Mouse (Mus musculus) hindbrain, embryonic 16.5 days (tissue): ENCODE measurements around the gene Hist3h2a. TPM values are rescaled to one million over a fixed set of nuclear protein-coding genes. Genes with fewer than 3 reads are reported as not detected.

Experiments used
- ATAC-seq: fragments of 200-750 bp; cut with Nextera tagmentation; 2 replicates; pipeline ENCODE4 v1.8.0; 2017; ENCODE audit warnings: moderate TSS enrichment, moderate library complexity
- H3K27ac ChIP-seq: fragments of 300-500 bp; sonication (generic); 2 replicates; pipeline ENCODE4 v1.5.1; 2014; ENCODE audit warnings: low read depth, mild to moderate bottlenecking, control low read depth, low read length, moderate library complexity
- H3K27me3 ChIP-seq: fragments of 300-500 bp; sonication (generic); replicated peaks from 2 replicates; pipeline ENCODE4 v1.6.1; 2014; ENCODE audit warnings: low read length; ENCODE audit not compliant: control insufficient read depth, insufficient read depth
- H3K36me3 ChIP-seq: fragments of 300-500 bp; sonication (generic); 2 replicates; pipeline ENCODE4 v1.6.1; 2014; ENCODE audit warnings: mild to moderate bottlenecking, low read length, moderate library complexity, mixed read lengths; ENCODE audit not compliant: control insufficient read depth, insufficient read depth
- H3K4me1 ChIP-seq: fragments of 300-500 bp; sonication (generic); 2 replicates; pipeline ENCODE4 v1.6.1; 2014; ENCODE audit warnings: low read depth, low read length; ENCODE audit not compliant: control insufficient read depth, insufficient read depth
- H3K4me2 ChIP-seq: fragments of 300-500 bp; sonication (generic); 2 replicates; pipeline ENCODE4 v1.6.1; 2014; ENCODE audit warnings: mild to moderate bottlenecking, low read length, control low read depth, moderate library complexity
- H3K4me3 ChIP-seq: fragments of 300-500 bp; sonication (generic); 2 replicates; pipeline ENCODE4 v1.5.1; 2014; ENCODE audit warnings: mild to moderate bottlenecking, low read length, control low read depth, moderate library complexity
- H3K9ac ChIP-seq: fragments of 300-500 bp; sonication (generic); 2 replicates; pipeline ENCODE4 v1.6.1; 2014; ENCODE audit warnings: low read depth, mild to moderate bottlenecking, control low read depth, low read length, moderate library complexity
- H3K9me3 ChIP-seq: fragments of 300-500 bp; sonication (generic); 2 replicates; pipeline ENCODE4 v1.6.1; 2014; ENCODE audit warnings: mild to moderate bottlenecking, low read length, moderate library complexity; ENCODE audit not compliant: control insufficient read depth
- WGBS: fragments of 180-500 bp; shearing (Covaris S2); extraction: QIAGEN DNeasy Blood & Tissue Kit; methylation state at CpG from one replicate; pipeline ENCODE4 v1.1.7; 2014; 5-methylcytosine and 5-hydroxymethylcytosine counted together
- polyA plus RNA-seq: library from polyadenylated mRNA; unstranded; fragments of >200 nt; fragmentation: Nextera tagmentation; extraction: Ambion mirVana; gene quantifications from 2 replicates; pipeline ENCODE4 v1.2.1, GENCODE M21; 2015

The Hist3h2a gene
- polyA plus RNA-seq, 1 experiment from 2014 or later: 89.6 TPM

DNA sequence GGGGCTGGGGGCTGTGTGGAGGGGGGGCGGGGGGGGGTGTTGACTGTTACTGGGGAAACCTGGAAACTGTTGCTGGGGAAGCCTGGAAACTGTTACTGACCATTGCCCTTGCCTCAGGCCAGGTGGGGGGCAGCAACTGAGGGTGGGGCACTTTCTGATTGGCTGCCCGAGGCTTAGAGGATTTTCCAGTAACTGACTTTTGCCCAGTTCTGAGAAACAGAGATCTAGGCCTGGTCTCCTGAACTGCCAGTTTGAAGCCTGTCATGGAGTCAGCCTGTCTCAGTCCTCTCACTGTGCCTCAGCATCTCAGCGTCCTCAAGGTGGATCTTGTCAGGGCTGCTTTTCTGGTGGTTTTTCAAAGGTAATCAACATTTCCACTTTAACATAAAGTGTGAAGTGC lies 19.9 kb downstream of the Hist3h2a start:
- Histone ChIP-seq H3K27ac (no peak overlapping the region), H3K9ac (no peak overlapping the region), H3K4me2 (no peak overlapping the region), H3K4me3 (no peak overlapping the region), H3K4me1 (peaks cover 23% of the 10 kb centered on the region), H3K27me3 (no peaks in the 10 kb centered on the region), H3K9me3 (no peaks in the 10 kb centered on the region), H3K36me3 (peaks cover 4% of the 10 kb centered on the region; the same call in 1 of the 2 replicates)
- 78% methylated on average over 3 of the region's 3 CpGs for WGBS
- no peak for ATAC-seq

DNA sequence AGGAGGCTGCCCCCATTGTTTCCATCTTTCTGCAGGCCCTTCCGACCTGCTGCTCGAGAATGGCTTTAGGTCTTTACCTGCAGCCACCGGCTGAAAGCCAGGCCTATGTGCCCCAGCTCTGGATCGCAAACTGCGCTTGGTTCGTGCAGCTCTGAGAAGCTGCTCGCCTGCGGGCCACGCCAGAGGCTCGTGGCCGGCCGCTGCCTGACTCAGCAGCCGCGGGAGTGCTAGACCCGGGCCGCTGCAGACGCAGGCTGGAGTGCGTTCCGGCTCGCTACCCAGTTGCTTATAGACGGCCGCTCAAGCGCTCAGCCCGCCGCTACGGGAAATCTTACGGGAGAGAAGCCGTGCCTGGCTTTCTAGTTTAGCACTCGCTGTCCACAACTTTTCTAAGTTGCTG lies 22.7 kb downstream of the Hist3h2a start:
- Histone ChIP-seq H3K9me3 (no peaks in the 10 kb centered on the region), H3K4me3 (peak overlapping the region; percentile 97), H3K9ac (peak overlapping the region; percentile 95), H3K36me3 (peaks cover 6% of the 10 kb centered on the region; the same call in 1 of the 2 replicates), H3K4me2 (peak overlapping the region; percentile 100), H3K4me1 (peaks cover 40% of the 10 kb centered on the region), H3K27ac (peak overlapping the region; percentile 75), H3K27me3 (no peaks in the 10 kb centered on the region)
- under 1% methylated on average over 29 of the region's 29 CpGs for WGBS
- ATAC-seq: no peak

GRCm38 (mm10) chr11:58977607-58978026 lies 23.1 kb downstream of the Hist3h2a start:
- Histone ChIP-seq H3K4me1 (peaks cover 40% of the 10 kb centered on the region), H3K27ac (peak overlapping the region; percentile 75), H3K9me3 (no peaks in the 10 kb centered on the region), H3K27me3 (no peaks in the 10 kb centered on the region), H3K9ac (peak overlapping the region; percentile 95), H3K4me2 (peak overlapping the region; percentile 100), H3K36me3 (peaks cover 8% of the 10 kb centered on the region; the same call in 1 of the 2 replicates), H3K4me3 (peak overlapping the region; percentile 97)
- ATAC-seq: peak; percentile 22; the same call in 1 of the 2 replicates
- under 1% methylated on average over 21 of the region's 21 CpGs for WGBS

DNA sequence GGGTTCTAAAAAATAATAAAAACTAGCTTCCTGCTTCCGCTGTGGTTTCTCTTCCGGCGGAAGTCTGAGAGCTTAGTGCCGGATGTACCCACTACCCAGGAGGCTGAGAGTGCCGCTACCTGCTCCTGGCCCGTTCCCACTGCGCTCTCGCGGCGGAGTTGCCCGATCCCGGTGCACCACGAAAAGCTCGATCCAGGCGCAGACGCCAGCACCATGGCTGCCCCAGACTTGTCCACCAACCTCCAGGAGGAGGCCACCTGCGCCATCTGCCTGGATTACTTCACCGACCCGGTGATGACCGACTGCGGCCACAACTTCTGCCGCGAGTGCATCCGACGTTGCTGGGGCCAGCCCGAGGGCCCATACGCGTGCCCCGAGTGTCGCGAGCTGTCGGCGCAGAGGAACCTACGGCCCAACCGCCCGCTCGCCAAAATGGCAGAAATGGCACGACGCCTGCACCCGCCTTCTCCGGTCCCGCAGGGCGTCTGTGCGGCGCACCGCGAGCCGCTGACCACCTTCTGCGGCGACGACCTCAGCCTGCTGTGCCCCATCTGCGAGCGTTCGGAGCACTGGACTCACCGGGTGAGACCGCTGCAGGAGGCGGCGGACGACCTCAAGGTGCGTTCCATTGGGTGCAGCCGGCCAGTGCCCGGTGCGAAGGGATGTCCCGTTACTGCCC lies 23.7 kb downstream of the Hist3h2a start, which contains the start of gene Trim11:
Gene Trim11 (plus strand): TSS at position 67 of the 679 bp plus-strand sequence.
- ATAC-seq: peak; percentile 86

GRCm38 (mm10) chr11:58978706-58979030 lies 24.2 kb downstream of the Hist3h2a start:
- 3% methylated on average over 5 of the region's 5 CpGs for WGBS
- Histone ChIP-seq H3K27me3 (no peaks in the 10 kb centered on the region), H3K9ac (peak overlapping the region; percentile 95), H3K9me3 (no peaks in the 10 kb centered on the region), H3K4me3 (peak overlapping the region; percentile 97), H3K36me3 (peaks cover 11% of the 10 kb centered on the region), H3K4me1 (peaks cover 40% of the 10 kb centered on the region), H3K4me2 (peak overlapping the region; percentile 100), H3K27ac (no peak overlapping the region)
- no peak for ATAC-seq

More for the DNA sequence above, 23.7 kb downstream of the Hist3h2a start, which contains the start of gene Trim11:
- H3K4me3 ChIP-seq: peak within 1 kb of the TSS; percentile 97
- no peaks in the 10 kb centered on the region for H3K9me3 ChIP-seq
- under 1% methylated on average over 64 of the region's 64 CpGs for WGBS
- H3K27ac ChIP-seq: peak within 1 kb of the TSS; percentile 75
- peaks cover 40% of the 10 kb centered on the region for H3K4me1 ChIP-seq
- H3K36me3 ChIP-seq: peaks cover 11% of the 10 kb centered on the region; the same call in 1 of the 2 replicates
- H3K27me3 ChIP-seq: no peaks in the 10 kb centered on the region
- H3K9ac ChIP-seq: peak within 1 kb of the TSS; percentile 95
- H3K4me2 ChIP-seq: peak within 1 kb of the TSS; percentile 100

DNA sequence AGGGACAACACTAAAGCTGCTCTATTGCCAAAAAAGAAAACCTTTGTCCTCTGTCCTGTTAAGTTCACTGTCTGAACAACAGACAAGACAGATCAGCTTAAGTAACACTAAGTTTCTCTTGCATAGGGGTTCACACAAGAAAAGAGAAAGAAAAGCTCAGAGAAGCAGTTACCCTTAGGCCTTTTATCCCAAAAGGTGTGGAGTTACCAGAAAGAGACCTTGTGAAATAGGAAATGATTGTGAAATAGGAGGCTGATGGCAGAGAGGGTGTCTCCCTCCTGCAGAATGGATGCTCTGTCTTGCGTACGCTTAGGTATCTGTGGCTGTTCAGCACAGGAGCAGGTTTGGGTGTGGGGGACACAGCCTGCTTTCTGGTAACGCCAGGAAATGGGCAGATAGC lies 24.7 kb downstream of the Hist3h2a start:
- Histone ChIP-seq H3K4me2 (peak overlapping the region; percentile 100), H3K4me3 (peak overlapping the region; percentile 97), H3K36me3 (peaks cover 11% of the 10 kb centered on the region), H3K4me1 (peaks cover 40% of the 10 kb centered on the region), H3K9ac (peak overlapping the region; percentile 50), H3K27ac (no peak overlapping the region), H3K27me3 (no peaks in the 10 kb centered on the region), H3K9me3 (no peaks in the 10 kb centered on the region)
- 87% methylated on average over 3 of the region's 3 CpGs for WGBS
- no peak for ATAC-seq

DNA sequence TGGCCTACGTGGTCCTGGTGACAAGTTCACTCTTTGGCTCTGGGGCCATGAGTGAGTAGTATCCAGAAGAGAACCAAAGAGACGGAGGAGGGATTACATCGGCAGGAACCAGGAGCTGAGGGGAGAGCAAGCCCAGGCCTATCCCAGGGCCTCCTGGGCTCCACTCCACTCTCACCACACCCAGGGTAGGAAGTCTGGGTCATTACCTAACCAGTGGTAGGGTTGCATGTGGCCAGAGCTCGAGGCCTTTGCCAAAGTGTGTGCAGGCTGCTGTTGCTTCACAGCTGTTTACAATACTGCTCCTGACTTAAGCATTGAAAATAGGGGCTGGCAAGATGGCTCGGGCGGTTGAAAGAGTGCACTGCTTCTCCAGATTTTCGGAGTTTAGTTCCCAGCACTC lies 25.2 kb downstream of the Hist3h2a start:
- Histone ChIP-seq H3K27me3 (no peaks in the 10 kb centered on the region), H3K4me1 (peaks cover 40% of the 10 kb centered on the region), H3K9me3 (no peaks in the 10 kb centered on the region), H3K4me2 (peak overlapping the region; percentile 100), H3K27ac (no peak overlapping the region), H3K36me3 (peaks cover 9% of the 10 kb centered on the region), H3K9ac (peak overlapping the region; percentile 50), H3K4me3 (peak overlapping the region; percentile 97)
- WGBS: 78% methylated on average over 7 of the region's 7 CpGs
- no peak for ATAC-seq

- 61% methylated on average over 5 of the region's 5 CpGs for WGBS
- Histone ChIP-seq H3K36me3 (peaks cover 15% of the 10 kb centered on the region), H3K27me3 (no peaks in the 10 kb centered on the region), H3K4me3 (no peak overlapping the region), H3K27ac (no peak overlapping the region), H3K9me3 (no peaks in the 10 kb centered on the region), H3K4me1 (peaks cover 37% of the 10 kb centered on the region), H3K9ac (no peak overlapping the region; the same call in 1 of the 2 replicates), H3K4me2 (no peak overlapping the region)
- ATAC-seq: no peak
Observed at GRCm38 (mm10) chr11:58980381-58980990, 26.0 kb downstream of the Hist3h2a start.
